Mouse (Mus musculus) liver, embryonic 13.5 days (tissue): Measurements from ENCODE around the gene Olfr325. TPM values are rescaled to one million over a fixed set of nuclear protein-coding genes. Genes with fewer than 3 reads are reported as not detected.
A peak's percentile ranks its signal among the peaks of the same experiment; 100 is the strongest.

ENCODE experiments used
- ATAC-seq: fragments of 200-750 bp; cut with Nextera tagmentation; 2 replicates; pipeline ENCODE4 v1.8.0; 2017; ENCODE audit warnings: low read depth, mild to moderate bottlenecking, moderate number of reproducible peaks, moderate library complexity
- DNase-seq: peaks from one replicate; pipeline ENCODE4 v3.0.0; 2022
- H3K27ac ChIP-seq: fragments of 300-500 bp; sonication (generic); 2 replicates; pipeline ENCODE4 v1.5.1; 2015; ENCODE audit warnings: moderate library complexity, mild to moderate bottlenecking, inconsistent platforms
- H3K27me3 ChIP-seq: fragments of 300-500 bp; sonication (generic); 2 replicates; pipeline ENCODE4 v1.6.1; 2015; ENCODE audit warnings: mild to moderate bottlenecking, inconsistent platforms
- H3K36me3 ChIP-seq: fragments of 300-500 bp; sonication (generic); 2 replicates; pipeline ENCODE4 v1.6.1; 2015; ENCODE audit warnings: mild to moderate bottlenecking, inconsistent platforms
- H3K4me1 ChIP-seq: fragments of 300-500 bp; sonication (generic); replicated peaks from 2 replicates; pipeline ENCODE4 v1.6.1; 2015; ENCODE audit warnings: inconsistent platforms
- H3K4me2 ChIP-seq: fragments of 300-500 bp; sonication (generic); 2 replicates; pipeline ENCODE4 v1.6.1; 2015; ENCODE audit warnings: inconsistent platforms, mild to moderate bottlenecking, moderate library complexity
- H3K4me3 ChIP-seq: fragments of 300-500 bp; sonication (generic); replicated peaks from 2 replicates; pipeline ENCODE4 v1.5.1; 2015; ENCODE audit warnings: mild to moderate bottlenecking, inconsistent platforms
- H3K9ac ChIP-seq: fragments of 300-500 bp; sonication (generic); 2 replicates; pipeline ENCODE4 v1.6.1; 2015; ENCODE audit warnings: mild to moderate bottlenecking, inconsistent platforms
- H3K9me3 ChIP-seq: fragments of 300-500 bp; sonication (generic); replicated peaks from 2 replicates; pipeline ENCODE4 v1.6.1; 2016; ENCODE audit warnings: inconsistent platforms
- WGBS: fragments of 180-500 bp; shearing (Covaris S2); methylation state at CpG from one replicate; pipeline ENCODE4 v1.1.7; 2015; ENCODE audit not compliant: insufficient replicate concordance; 5-methylcytosine and 5-hydroxymethylcytosine counted together
- polyA plus RNA-seq: library from polyadenylated mRNA; unstranded; fragments of >200 nt; fragmentation: Nextera tagmentation; extraction: Ambion mirVana; gene quantifications from 2 replicates; pipeline ENCODE4 v1.2.1, GENCODE M21; 2015

Olfr325 gene
- polyA plus RNA-seq, 1 experiment from 2014 or later, result not detected

DNA sequence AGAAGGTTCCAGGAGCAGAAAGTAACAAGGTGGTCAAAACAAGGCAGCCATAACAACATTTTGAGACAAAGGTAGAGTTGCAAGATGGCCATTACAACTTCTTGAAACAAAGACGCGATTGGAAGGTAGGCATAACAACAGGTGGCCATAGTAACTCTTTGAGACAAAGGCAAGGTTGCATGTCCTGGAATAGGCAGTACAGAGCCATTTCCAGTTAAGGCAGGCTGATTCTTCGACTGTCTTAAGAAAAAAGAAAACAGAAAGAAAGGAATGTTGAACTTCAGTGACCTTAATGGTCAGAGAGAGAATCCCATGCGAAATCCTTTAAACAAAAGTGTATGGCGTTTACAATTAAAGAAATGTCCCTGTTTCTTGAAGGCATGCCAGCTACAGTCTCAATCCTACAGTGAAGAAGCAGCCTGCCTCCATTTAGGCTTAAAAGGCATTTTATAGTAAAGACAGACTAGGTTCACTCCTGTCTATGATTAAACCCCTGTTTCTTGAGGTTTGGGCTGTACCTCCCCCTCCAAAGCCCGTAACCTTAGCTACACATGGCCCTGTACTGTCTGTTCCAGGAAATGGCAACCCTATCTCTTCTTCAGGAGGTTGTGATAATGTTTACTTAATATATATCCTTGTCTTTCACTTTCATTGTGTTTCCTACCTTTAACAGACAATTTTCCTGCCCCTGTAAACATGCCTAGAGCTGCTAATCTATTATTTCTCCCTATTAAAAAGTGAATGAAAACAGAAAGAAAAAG is 25.4 kb downstream of the Olfr325 start:
- Histone ChIP-seq H3K4me1 (peaks cover 16% of the 10 kb centered on the region), H3K4me2 (no peak overlapping the region), H3K9me3 (no peaks in the 10 kb centered on the region), H3K36me3 (no peaks in the 10 kb centered on the region), H3K27ac (no peak overlapping the region), H3K27me3 (no peaks in the 10 kb centered on the region), H3K4me3 (no peak overlapping the region), H3K9ac (no peak overlapping the region)
- WGBS, result 63% methylated on average over 6 of the region's 6 CpGs
- peak; percentile 48; the same call in 1 of the 2 replicates for ATAC-seq
- no peak for DNase-seq

DNA sequence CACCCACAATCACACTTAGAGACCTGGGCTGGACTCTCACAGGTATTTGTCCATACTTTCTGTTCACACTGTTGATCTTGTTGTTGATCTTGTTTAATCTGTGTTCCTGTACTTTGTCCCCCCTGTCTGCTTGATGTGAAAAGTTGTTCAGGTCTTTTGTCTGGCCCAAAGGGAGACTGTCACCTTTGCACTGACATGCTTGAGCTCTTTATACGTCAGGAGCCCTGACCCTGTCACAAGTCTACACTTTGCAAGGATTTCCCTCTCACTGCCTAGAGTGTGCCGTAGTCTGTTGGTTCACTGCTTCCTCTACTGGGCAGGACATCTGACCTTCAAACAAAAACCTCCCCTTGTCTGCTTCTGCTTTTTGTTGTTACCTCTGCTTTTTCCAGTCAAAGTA is 27.2 kb downstream of the Olfr325 start:
- Histone ChIP-seq H3K4me2 (no peak overlapping the region), H3K36me3 (no peaks in the 10 kb centered on the region), H3K27ac (no peak overlapping the region), H3K9ac (no peak overlapping the region), H3K4me1 (peaks cover 16% of the 10 kb centered on the region), H3K27me3 (no peaks in the 10 kb centered on the region), H3K9me3 (no peaks in the 10 kb centered on the region), H3K4me3 (no peak overlapping the region)
- ATAC-seq (no peak), DNase-seq (no peak)
- WGBS, result 41% methylated on average over 2 of the region's 2 CpGs

DNA sequence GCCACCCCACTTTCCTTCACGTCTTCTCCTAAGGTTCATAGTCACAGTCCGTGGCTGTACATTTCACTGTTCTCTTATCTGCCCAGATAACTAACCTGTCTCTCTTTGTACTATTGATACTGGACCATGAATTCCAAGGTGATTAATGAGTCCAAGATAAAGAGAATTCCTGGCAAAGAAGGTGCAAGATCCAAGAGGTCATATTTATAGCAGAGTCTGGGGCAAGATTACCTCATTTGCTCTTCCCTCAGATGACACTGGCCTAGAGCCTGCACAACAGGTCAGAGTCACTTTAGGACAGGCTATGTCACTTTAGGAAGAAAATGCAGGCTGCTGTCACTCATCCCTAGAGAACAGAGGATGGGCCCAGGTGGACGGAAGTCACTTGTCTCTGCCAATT is 27.7 kb downstream of the Olfr325 start:
- no peak for ATAC-seq
- peaks cover 16% of the 10 kb centered on the region for H3K4me1 ChIP-seq
- no peak overlapping the region for H3K27ac ChIP-seq
- H3K9ac ChIP-seq, result no peak overlapping the region
- DNase-seq, result no peak
- H3K9me3 ChIP-seq, result no peaks in the 10 kb centered on the region
- no peak overlapping the region for H3K4me2 ChIP-seq
- H3K36me3 ChIP-seq, result no peaks in the 10 kb centered on the region
- WGBS, result 47% methylated on average over 3 of the region's 3 CpGs
- no peak overlapping the region for H3K4me3 ChIP-seq
- no peaks in the 10 kb centered on the region for H3K27me3 ChIP-seq

DNA sequence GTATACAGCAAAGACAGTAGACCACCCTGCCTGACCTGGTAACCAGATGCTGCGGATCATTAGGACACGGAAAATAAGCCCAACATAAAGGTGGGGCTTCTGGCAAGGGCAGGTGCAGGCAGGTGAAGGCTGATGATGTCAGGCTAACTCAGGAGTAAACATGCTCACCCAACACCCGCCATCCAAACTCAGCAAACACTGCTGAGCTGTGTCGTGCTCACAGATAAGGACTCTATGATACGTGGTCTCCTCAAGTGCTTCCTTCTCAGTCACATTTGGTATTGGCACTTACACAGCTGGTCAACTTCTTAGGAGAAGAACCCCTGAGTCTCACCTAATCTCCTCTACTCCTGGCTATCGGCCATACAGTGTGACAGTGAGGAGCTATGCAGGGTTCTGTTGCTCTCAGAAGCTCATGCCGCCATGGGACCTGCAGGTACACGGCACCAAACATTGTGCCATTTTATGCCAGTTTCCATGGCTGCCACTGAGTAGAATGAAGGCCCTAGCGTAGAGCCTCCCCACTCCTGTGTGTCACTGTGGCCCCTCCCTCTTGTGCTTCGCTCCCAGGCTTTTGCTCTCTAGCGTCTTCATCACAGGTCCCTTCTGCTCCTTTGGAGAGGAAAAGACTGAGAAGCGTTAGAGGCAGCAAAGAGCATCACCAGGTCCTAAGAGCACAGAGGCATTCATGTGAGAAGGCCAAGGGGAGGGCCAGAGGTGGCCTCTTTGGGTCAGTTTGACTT is 28.8 kb downstream of the Olfr325 start:
- DNase-seq, result no peak
- 58% methylated on average over 12 of the region's 12 CpGs for WGBS
- no peaks in the 10 kb centered on the region for H3K9me3 ChIP-seq
- H3K27me3 ChIP-seq, result no peaks in the 10 kb centered on the region
- peaks cover 16% of the 10 kb centered on the region for H3K4me1 ChIP-seq
- no peaks in the 10 kb centered on the region for H3K36me3 ChIP-seq
- H3K9ac ChIP-seq, result no peak overlapping the region
- H3K4me2 ChIP-seq, result no peak overlapping the region
- ATAC-seq, result no peak
- no peak overlapping the region for H3K27ac ChIP-seq
- H3K4me3 ChIP-seq, result no peak overlapping the region

DNA sequence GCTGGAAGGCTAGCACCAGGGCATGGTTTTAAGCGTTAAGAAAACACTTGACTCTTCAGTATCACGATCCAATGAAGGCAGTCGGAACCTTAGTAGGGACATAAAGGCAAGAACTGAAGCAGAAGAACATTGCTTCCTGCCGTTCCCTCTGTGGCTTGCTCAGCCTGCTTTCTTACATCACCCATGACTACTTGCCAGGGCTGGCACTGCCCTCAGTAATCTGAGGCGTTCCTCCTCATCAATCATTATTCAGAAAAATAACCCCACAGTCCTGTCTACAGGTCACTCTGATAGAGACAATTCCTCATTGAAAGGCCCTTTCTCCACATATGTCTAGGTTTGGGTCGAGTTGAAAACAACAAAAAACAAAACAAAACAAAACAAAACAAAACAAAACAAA is 29.5 kb downstream of the Olfr325 start:
- Histone ChIP-seq H3K4me2 (no peak overlapping the region), H3K4me1 (peaks cover 16% of the 10 kb centered on the region), H3K9me3 (no peaks in the 10 kb centered on the region), H3K36me3 (no peaks in the 10 kb centered on the region), H3K27ac (no peak overlapping the region), H3K4me3 (no peak overlapping the region), H3K9ac (no peak overlapping the region), H3K27me3 (no peaks in the 10 kb centered on the region)
- no peak for ATAC-seq
- no peak for DNase-seq
- 70% methylated on average over 6 of the region's 6 CpGs for WGBS

DNA sequence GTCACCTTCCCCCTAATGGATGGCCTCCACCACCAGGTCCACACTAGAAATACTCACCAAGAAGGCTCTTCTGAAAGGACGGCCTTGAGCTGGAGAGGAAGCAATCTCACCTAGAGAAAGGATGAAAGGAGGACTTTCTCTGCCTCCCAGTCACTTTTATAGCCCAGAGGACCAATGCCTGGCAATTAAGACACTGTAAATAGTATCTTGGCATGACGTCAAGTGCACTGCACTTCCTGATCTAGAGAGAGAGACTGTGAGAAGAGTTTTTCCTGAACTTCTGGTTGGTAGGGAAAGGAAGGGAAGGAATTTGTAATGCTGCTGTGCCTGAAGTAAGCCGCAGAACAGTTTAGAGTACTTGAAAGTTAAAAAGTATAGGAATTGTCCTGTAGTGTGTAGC is 35.8 kb downstream of the Olfr325 start:
- H3K4me2 ChIP-seq, result no peak overlapping the region
- ATAC-seq (no peak), DNase-seq (no peak)
- no peak overlapping the region for H3K27ac ChIP-seq
- H3K36me3 ChIP-seq, result no peaks in the 10 kb centered on the region
- WGBS, result 35% methylated on average over 3 of the region's 3 CpGs
- H3K4me1 ChIP-seq, result no peaks in the 10 kb centered on the region
- H3K9ac ChIP-seq, result no peak overlapping the region
- H3K27me3 ChIP-seq, result 0 out of 2 replicates have a peak, but pooled peaks cover 4% of the 10 kb centered on the region
- H3K4me3 ChIP-seq, result no peak overlapping the region
- no peaks in the 10 kb centered on the region for H3K9me3 ChIP-seq

DNA sequence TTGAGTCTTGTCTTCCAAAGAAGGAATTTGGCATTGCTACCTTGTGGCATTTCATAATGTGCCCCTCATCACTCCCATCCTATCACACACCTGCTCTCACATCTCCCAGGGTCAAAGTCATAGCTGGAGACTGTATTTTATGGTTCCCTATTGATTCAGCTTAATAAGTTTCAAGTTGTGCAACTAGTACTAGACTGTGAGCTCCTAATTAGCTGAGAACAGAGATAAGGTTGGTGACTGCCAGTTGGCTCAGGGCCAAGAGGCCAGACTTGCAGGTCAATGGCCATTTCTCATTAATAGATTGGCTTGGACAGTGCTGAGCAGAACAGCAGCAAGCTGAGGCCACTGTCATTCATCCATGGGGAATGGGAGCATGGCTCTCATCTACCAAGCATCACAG is 37.0 kb downstream of the Olfr325 start:
- DNase-seq, result no peak
- Histone ChIP-seq H3K4me2 (no peak overlapping the region), H3K27ac (no peak overlapping the region), H3K27me3 (0 out of 2 replicates have a peak, but pooled peaks cover 4% of the 10 kb centered on the region), H3K36me3 (no peaks in the 10 kb centered on the region), H3K4me3 (no peak overlapping the region), H3K9ac (no peak overlapping the region), H3K9me3 (no peaks in the 10 kb centered on the region), H3K4me1 (no peaks in the 10 kb centered on the region)
- ATAC-seq, result no peak

DNA sequence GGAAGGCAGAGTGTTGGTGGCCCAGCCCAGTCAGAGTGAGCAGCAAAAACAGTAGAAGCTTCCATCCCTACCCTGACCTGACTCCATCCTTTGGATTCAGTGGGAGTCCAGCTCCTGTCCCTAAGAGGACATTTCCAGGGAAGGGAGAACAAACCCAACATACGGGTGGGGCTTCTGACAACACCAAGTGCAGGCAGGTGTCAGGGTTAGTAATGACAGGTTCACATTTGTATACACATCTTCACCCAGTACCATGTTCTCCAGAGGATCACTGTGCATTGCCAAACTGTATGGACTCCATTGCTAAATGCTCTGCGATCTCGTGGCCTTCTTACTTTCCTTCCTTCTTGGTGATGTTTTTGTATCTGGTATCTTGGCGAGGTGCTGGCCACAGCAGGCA is 38.4 kb downstream of the Olfr325 start, which contains the start of gene 2210407C18Rik:
Gene 2210407C18Rik (minus strand): TSS at position 101 of the 400 bp plus-strand sequence.
- no peaks in the 10 kb centered on the region for H3K9me3 ChIP-seq
- 70% methylated on average over 4 of the region's 4 CpGs for WGBS
- H3K36me3 ChIP-seq, result no peaks in the 10 kb centered on the region
- H3K27ac ChIP-seq, result no peak within 1 kb of the TSS
- no peak for ATAC-seq
- no peak for DNase-seq
- no peak within 1 kb of the TSS for H3K4me3 ChIP-seq
- H3K9ac ChIP-seq, result no peak within 1 kb of the TSS
- no peaks in the 10 kb centered on the region for H3K4me1 ChIP-seq
- H3K27me3 ChIP-seq, result 0 out of 2 replicates have a peak, but pooled peaks cover 4% of the 10 kb centered on the region
- H3K4me2 ChIP-seq, result no peak within 1 kb of the TSS

DNA sequence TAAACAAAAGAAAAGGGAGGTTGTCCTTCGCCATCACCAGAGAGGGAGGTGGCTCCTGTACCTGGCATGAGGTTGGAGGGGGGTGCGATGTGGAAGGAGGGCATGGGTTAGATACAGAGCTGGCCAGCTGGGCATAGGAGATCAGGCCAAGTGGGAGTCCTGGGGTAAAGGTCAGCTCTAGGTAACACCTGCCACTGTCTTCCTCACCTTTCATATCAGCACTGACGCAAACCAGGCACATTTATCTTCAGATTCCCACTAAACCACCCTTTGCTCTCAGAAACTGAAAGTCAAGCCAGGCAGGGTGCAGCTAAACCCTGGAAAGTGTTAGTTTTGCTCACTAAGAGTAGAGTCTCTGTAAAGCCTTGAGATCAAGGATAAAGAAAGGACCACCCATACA is 40.8 kb downstream of the Olfr325 start:
- DNase-seq (no peak), ATAC-seq (no peak)
- Histone ChIP-seq H3K9me3 (no peaks in the 10 kb centered on the region), H3K9ac (no peak overlapping the region), H3K27ac (no peak overlapping the region), H3K27me3 (no peaks in the 10 kb centered on the region; the same call in 1 of the 2 replicates), H3K4me1 (no peaks in the 10 kb centered on the region), H3K36me3 (no peaks in the 10 kb centered on the region), H3K4me2 (no peak overlapping the region), H3K4me3 (no peak overlapping the region)
- 43% methylated on average over 3 of the region's 3 CpGs for WGBS

DNA sequence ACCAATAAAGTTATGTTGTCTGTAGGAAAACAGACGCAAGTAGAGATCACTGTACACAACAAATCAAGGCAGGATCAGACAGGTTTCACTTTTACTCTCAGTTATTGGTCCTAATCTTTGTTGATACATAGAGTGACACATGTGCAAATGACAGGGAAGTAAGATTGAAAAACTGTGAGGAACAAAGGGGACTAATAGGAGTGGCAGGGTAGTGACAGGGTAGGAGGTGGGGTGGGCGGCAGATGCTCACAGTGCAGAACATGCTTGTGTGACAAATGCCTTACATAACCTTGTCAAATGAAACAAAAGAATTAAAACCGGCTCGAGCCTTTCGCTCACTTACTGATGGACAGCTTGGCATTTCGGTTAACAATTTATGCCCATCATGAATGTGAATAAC is 41.3 kb downstream of the Olfr325 start:
- Histone ChIP-seq H3K4me2 (no peak overlapping the region), H3K27me3 (no peaks in the 10 kb centered on the region; the same call in 1 of the 2 replicates), H3K4me1 (no peaks in the 10 kb centered on the region), H3K9ac (no peak overlapping the region), H3K4me3 (no peak overlapping the region), H3K9me3 (no peaks in the 10 kb centered on the region), H3K36me3 (no peaks in the 10 kb centered on the region), H3K27ac (no peak overlapping the region)
- DNase-seq, result no peak
- no peak for ATAC-seq
- 62% methylated on average over 6 of the region's 6 CpGs for WGBS

DNA sequence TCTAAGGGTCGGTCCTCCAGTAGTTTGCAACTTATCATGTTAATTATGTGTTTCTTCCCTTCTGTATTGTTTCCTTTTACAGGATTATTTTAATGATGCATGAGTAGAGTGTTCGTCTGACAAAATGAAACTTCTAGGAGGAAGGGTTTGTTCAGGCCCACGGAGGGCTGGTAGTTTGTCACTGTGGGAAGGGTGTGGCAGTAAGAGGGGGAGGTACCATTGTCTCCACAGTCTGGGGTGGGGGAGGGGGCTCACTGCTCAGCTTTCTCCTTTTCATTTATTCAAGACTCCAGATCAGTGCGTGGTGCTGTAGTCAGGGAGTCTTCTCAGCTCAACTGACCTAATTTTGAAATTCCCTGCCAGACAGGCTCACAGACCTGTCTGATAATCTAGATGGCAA is 48.6 kb downstream of the Olfr325 start:
- Histone ChIP-seq H3K4me3 (no peak overlapping the region), H3K36me3 (no peaks in the 10 kb centered on the region), H3K4me2 (no peak overlapping the region), H3K9me3 (no peaks in the 10 kb centered on the region), H3K9ac (no peak overlapping the region), H3K27ac (no peak overlapping the region), H3K27me3 (no peaks in the 10 kb centered on the region; the same call in 1 of the 2 replicates), H3K4me1 (no peaks in the 10 kb centered on the region)
- DNase-seq (no peak), ATAC-seq (no peak)
- 48% methylated on average over 4 of the region's 4 CpGs for WGBS
